Mouse (Mus musculus) bone marrow, adult 2 months (tissue): ENCODE measurements around the gene 6030408B16Rik. TPM values are rescaled to one million over a fixed set of nuclear protein-coding genes. Genes with fewer than 3 reads are reported as not detected.

Source experiments
- H3K27ac ChIP-seq: fragments of 200-500 bp; 2 replicates; pipeline ENCODE4 v1.5.1; 2012; ENCODE audit warnings: low read depth, mild to moderate bottlenecking, control low read depth, inconsistent platforms, low read length; ENCODE audit not compliant: control insufficient read depth, poor library complexity, insufficient read depth
- H3K4me1 ChIP-seq: fragments of 200-500 bp; 2 replicates; pipeline ENCODE4 v1.6.1; 2011; ENCODE audit warnings: low read length; ENCODE audit not compliant: control insufficient read depth, insufficient read depth
- H3K4me3 ChIP-seq: fragments of 200-500 bp; replicated peaks from 2 replicates; pipeline ENCODE3; 2011; ENCODE audit warnings: mild to moderate bottlenecking, low read depth, low read length, control low read depth; ENCODE audit not compliant: control insufficient read depth
- CTCF ChIP-seq: fragments of 200-500 bp; IDR thresholded peaks from 2 replicates; pipeline ENCODE4 v1.5.1; 2011; ENCODE audit warnings: low read length, control low read depth; ENCODE audit not compliant: control insufficient read depth, insufficient read depth
- POLR2A ChIP-seq: fragments of 200-500 bp; IDR thresholded peaks from 2 replicates; pipeline ENCODE4 v1.6.1; 2011; ENCODE audit warnings: low read depth, mild to moderate bottlenecking, control low read depth, low read length, borderline replicate concordance; ENCODE audit not compliant: control insufficient read depth
- WGBS: fragments of 180-500 bp; shearing (Covaris S2); methylation state at CpG from one replicate; pipeline ENCODE4 v1.1.7; 2018; 5-methylcytosine and 5-hydroxymethylcytosine counted together
- polyA plus RNA-seq: library from polyadenylated mRNA; stranded (reverse); fragments of >200 nt; gene quantifications from 2 replicates; pipeline ENCODE4 v1.2.4, GENCODE M21; 2011; ENCODE audit warnings: low replicate concordance; ENCODE audit not compliant: missing spikeins, insufficient read depth, insufficient read length

Gene 6030408B16Rik
- polyA plus RNA-seq, 1 experiment = 1.4 TPM

- Histone ChIP-seq H3K4me1 (peaks cover 10% of the 10 kb centered on the region), H3K27ac (0 out of 2 replicates have a peak overlapping the region, but pooled peaks have one; percentile 35), H3K4me3 (no peak overlapping the region)
- no peak for TF ChIP-seq POLR2A
- no peak for TF ChIP-seq CTCF
- 11% methylated on average over 24 of the region's 24 CpGs for WGBS
Measured at GRCm38 (mm10) chr15:101336474-101337174, 43.6 kb downstream of the 6030408B16Rik start.

GRCm38 (mm10) chr15:101338359-101338758 is 45.3 kb downstream of the 6030408B16Rik start:
- no peak for TF ChIP-seq CTCF
- no peak for TF ChIP-seq POLR2A
- Histone ChIP-seq H3K27ac (no peak overlapping the region), H3K4me1 (peaks cover 10% of the 10 kb centered on the region), H3K4me3 (no peak overlapping the region)
- 83% methylated on average over 4 of the region's 4 CpGs for WGBS

GRCm38 (mm10) chr15:101339537-101339936 is 46.5 kb downstream of the 6030408B16Rik start:
- H3K4me1 ChIP-seq = peaks cover 6% of the 10 kb centered on the region
- H3K4me3 ChIP-seq = no peak overlapping the region
- TF ChIP-seq CTCF (peak; percentile 92), POLR2A (no peak)
- WGBS = 0% methylated on average over 2 of the region's 2 CpGs
- H3K27ac ChIP-seq = no peak overlapping the region

- TF ChIP-seq CTCF (peak; percentile 84), POLR2A (no peak)
- 51% methylated on average over 5 of the region's 5 CpGs for WGBS
- H3K4me1 ChIP-seq = no peaks in the 10 kb centered on the region; the same call in 1 of the 2 replicates
Measured at GRCm38 (mm10) chr15:101341797-101342515, 48.9 kb downstream of the 6030408B16Rik start.

More at GRCm38 (mm10) chr15:101341797-101342515, 48.9 kb downstream of the 6030408B16Rik start:
- Histone ChIP-seq H3K4me3 (no peak overlapping the region), H3K27ac (no peak overlapping the region)

Other genes with a start within 250 kb of the 6030408B16Rik start
- not detected in 2 replicates for gene Gm47841, start 245.8 kb upstream of the 6030408B16Rik start, polyA plus RNA-seq
- 0.45 and 1.9 TPM in 2 replicates for gene Fignl2, start 214.6 kb upstream of the 6030408B16Rik start, polyA plus RNA-seq
- not detected in 2 replicates for gene Ankrd33, start 177.5 kb upstream of the 6030408B16Rik start, polyA plus RNA-seq
- 7.3 and 21.9 TPM in 2 replicates for gene Acvrl1, start 164.7 kb upstream of the 6030408B16Rik start, polyA plus RNA-seq
- gene Acvr1b, start 119.1 kb upstream of the 6030408B16Rik start, polyA plus RNA-seq = 3.6 and 6.4 TPM in 2 replicates
- 2.5 and 2.6 TPM in 2 replicates for gene Grasp, start 69.0 kb upstream of the 6030408B16Rik start, polyA plus RNA-seq
- 9.1 and 10.0 TPM in 2 replicates for gene Nr4a1, start 38.9 kb upstream of the 6030408B16Rik start, polyA plus RNA-seq
- gene Atg101, start 8.9 kb upstream of the 6030408B16Rik start, polyA plus RNA-seq = 27.4 and 42.0 TPM in 2 replicates
- 1.3 and 3.5 TPM in 2 replicates for gene Krt80, start 77.0 kb downstream of the 6030408B16Rik start, polyA plus RNA-seq
- gene Krt7, start 117.8 kb downstream of the 6030408B16Rik start, polyA plus RNA-seq = 1.3 and 4.3 TPM in 2 replicates
- not detected in 2 replicates for gene Krt87, start 145.6 kb downstream of the 6030408B16Rik start, polyA plus RNA-seq
- gene Krt88, start 154.5 kb downstream of the 6030408B16Rik start, polyA plus RNA-seq = not detected in 2 replicates
- not detected in 2 replicates for gene Krt81, start 170.5 kb downstream of the 6030408B16Rik start, polyA plus RNA-seq
- gene Krt86, start 180.3 kb downstream of the 6030408B16Rik start, polyA plus RNA-seq = 1.6 TPM in 1 of 2 replicates, not detected in the other
- 2.3 and 4.1 TPM in 2 replicates for gene Krt83, start 198.3 kb downstream of the 6030408B16Rik start, polyA plus RNA-seq
- gene Gm49425, start 224.0 kb downstream of the 6030408B16Rik start, polyA plus RNA-seq = not detected in 2 replicates
- gene Krt84, start 239.6 kb downstream of the 6030408B16Rik start, polyA plus RNA-seq = not detected in 2 replicates